Mouse (Mus musculus) frontal cortex, adult 2 months (tissue): ENCODE data around the gene Usp34. TPM values are rescaled to one million over a fixed set of nuclear protein-coding genes. Genes with fewer than 3 reads are reported as not detected.
"Not testable (repeated sequence)": the region's sequence is repeated elsewhere in the genome, so short reads cannot be mapped to it uniquely, and the experiment has no call there.

ENCODE experiments used
- DNase-seq, 2 experiments: peaks; one replicate each; pipeline ENCODE4 v3.0.0; 2022; ENCODE audit warnings: low spot score in 1 of 2; ENCODE audit errors: extremely low spot score in 1 of 2
- polyA plus RNA-seq: library from polyadenylated mRNA; depleted of rRNA; stranded (reverse); fragments of >200 nt; gene quantifications from 2 replicates; pipeline ENCODE4 v1.2.3, GENCODE M21; 2012

Usp34 gene
- polyA plus RNA-seq, 1 experiment, result 58.0 TPM

DNA sequence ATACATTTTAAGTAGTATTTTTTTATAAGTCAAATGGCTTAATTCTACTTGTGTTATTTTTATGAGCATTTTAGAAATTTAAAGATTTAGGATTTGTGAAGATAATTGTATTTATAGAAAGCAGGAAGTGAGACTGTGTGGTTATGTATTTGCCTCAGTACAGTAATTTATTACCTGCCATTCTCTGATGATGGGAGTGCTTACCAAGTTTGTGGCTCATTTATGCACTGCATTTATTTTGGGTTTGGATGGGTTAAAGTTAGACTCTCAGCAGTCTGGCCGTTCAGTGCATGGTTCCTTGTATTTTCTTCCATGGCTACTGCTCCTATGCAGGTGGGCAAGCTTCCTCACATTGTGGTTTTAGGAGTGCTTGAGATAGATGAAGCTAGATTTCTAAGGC, 28.5 kb downstream of the Usp34 start:
- DNase-seq, result no peak

DNA sequence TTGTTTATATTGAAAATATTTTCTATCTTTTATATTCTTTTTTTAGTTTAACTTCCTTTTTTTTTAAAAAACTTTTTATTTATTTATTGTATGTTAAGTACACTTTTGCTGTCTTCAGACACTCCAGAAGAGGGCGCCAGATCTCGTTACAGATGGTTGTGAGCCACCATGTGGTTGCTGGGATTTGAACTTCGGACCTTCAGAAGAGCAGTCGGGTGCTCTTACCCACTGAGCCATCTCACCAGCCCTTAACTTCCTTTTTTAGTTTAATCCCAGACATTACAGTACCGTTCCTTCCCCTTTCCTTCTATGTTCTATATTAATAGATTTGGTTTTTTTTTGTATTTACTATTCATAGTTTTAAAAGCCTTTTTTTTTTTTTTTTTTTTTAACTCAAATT, 50.5 kb downstream of the Usp34 start:
- DNase-seq, result not testable (repeated sequence)

DNA sequence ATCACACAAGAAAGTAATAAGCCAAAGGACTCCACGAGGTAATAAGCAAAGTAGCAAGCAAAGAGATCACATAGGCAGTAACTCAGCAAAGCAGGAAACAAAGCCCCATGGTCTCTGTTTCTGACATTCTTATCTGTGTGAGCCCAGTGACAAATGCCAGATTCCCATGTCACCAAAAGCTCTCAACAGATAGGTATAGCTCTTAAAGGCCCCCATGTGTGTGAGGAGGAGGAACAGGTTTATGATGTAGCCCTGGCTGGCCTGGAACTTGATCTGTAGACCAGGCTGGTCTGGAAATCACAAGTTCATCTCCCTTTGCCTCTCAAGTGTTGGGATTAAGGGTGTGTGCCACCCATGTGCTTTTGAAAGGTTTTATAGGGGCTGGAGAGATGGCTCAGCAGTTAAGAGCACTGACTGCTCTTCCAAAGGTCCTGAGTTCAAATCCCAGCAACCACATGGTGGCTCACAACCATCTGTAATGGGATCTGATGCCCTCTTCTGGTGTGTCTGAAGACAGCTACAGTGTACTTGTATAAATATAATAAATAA, 53.1 kb downstream of the Usp34 start:
- not testable (repeated sequence) for DNase-seq

DNA sequence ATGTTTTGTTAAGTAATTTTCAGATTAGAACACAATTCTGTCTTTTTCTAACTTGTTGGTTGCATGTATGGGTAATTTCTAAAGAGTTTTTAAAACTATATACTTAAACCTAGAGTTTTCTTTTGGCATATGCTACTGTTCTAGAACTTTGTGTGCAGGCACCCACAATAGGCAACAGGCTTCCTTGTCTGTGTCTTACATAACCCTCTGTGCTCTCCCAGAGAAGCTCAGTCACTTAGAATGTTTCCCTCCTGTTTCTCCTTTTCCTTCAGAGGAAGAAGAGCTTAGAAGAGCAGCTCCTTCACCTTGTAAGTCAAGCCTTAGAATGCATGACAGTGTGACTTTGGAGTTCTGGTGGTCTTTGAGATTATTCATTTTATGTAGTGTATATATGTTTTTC, 55.6 kb downstream of the Usp34 start:
- DNase-seq, result no peak

DNA sequence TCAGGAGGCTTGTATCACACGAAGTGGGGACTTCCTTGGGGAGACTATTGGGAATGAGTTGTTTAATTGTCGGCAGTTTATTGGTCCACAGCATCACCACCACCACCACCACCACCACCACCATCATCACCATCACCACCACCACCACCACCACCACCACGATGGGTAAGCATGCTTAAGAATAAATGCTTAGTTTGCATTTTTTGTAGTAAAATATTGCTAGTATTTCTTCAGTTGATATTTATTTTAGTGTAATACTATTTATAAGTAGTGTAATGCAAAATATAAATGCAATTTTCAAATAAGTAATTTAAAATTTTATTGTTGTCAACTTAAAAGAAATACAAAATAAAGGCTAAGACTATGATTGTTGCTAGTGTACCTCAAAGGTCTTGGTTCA, 57.7 kb downstream of the Usp34 start:
- no peak for DNase-seq

DNA sequence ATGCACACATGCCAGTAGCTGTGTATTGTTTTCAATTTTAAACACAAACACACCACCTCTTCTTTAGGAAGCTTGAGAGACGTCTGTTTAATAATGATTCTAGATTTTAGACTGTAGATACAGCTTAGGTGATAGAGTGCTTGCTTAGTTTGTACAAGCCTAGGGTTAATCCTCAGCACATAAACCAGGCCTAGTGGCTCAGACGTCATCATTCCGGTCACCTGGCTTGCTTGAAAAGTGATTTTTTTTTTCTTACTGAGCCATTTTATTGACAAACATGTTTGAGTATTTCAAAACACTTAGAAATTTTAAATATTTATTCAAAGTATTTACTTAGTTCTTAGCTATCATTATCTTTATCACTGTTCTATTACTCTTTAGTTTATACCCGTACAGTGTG, 65.3 kb downstream of the Usp34 start:
- no peak for DNase-seq

DNA sequence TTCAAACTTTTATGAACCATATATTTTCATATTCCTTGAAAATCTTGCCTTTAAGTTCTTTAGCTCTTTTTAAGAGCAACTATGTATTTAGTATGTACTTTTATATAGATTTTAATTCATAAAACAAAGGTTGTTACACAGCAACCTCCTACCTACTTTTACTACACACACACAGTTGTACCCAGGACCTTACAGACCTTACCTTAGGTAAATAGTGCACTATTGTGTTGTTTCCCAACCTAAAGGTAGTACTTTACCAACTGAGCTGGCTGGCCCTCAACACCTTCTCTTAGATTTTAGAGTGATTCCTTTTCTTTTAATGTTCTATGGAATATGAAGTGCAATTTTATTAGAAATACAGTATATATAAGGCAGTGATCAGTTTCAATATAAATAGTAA, 65.8 kb downstream of the Usp34 start:
- DNase-seq, result no peak

DNA sequence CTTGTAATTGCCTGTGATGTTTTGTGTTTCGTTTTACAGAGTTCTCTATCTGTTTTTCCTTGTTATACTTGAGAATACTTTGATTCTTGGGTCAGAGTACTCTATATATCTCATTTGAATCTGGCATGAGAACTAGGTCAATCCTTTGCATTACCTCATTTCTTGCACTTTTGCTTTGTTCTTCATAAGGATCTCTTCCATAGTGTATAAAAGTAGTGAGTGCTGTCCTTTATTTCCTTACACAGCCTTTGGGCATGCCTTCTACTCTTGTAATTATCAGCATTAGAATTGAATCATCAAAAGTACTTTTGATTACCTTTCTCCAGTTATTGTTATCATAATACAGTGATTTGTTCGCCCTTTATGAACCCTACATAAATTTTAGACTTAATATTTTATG, 73.4 kb downstream of the Usp34 start:
- no peak for DNase-seq

DNA sequence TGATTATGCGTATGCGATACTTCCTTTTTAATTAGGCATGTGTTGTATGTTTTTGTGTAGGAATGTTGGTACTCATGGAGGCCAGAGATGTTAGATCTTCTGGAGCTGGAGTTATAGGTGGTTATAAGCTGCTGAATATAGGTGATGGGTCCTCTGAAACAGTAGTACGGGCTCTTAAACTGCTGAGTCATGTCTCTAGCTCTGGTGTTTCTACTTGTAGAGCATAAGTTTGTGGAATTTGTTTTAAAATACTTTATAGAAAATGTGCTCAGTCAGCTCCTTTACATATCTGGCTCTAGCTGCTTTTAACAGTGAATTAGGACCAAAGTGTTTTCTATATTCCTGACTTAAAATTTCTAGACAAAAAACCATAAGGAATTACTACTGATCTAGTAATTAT, 73.9 kb downstream of the Usp34 start:
- DNase-seq, result no peak

DNA sequence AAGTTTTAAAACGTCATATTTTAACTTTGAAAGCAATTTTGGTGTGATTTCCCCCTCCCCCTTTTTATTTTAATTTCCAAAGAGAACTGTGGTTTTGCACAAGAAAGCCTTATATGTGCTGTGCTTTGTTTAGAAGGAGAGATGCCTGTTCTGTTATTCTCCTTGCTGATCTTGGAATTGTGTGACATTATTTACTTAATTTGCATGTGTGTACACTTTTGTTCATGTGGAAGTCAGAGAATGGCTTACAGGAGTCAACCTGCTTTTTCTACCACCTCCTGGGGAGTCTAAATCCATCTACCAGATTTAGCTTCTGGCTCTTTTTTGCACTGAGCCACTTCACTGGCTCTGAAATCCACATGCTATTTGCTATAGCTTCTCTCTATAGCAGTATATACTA, 76.1 kb downstream of the Usp34 start:
- no peak for DNase-seq

DNA sequence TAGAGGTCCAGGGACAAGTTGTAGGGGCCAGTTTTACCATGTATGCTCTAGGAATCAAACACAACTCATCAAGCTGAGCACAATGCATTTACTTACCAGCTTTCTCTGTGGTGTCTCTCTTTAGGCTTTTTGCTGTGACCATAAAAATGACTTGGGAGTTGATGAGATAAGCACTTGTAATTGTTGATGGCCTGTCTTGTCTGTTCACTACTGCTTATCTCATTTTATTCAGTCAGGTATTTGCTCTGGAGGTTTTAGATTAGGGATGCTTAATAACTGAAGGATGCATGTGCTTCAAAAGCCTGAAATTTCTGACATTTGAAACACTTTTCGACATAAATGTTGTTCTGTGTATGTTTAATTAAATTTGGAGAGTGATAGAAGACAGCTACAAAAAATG, 83.0 kb downstream of the Usp34 start:
- no peak for DNase-seq

DNA sequence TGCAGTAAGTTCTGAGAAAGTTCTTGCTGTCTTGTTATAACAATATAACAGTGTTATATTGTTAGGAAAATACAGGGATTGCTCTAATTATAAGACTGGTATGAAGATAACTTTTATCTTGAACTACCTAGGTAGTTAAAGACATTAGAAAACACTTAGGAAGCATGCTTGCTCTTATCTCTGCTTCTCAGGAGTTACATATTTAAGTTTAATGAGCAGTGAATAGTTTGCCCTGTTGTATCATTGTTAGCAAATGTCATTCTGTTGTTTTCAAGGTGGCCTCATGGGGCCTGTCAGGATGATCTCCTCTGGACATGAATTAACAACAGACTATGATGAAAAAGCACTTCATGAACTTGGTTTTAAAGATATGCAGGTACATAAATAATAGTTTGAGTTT, 85.9 kb downstream of the Usp34 start:
- no peak for DNase-seq

DNA sequence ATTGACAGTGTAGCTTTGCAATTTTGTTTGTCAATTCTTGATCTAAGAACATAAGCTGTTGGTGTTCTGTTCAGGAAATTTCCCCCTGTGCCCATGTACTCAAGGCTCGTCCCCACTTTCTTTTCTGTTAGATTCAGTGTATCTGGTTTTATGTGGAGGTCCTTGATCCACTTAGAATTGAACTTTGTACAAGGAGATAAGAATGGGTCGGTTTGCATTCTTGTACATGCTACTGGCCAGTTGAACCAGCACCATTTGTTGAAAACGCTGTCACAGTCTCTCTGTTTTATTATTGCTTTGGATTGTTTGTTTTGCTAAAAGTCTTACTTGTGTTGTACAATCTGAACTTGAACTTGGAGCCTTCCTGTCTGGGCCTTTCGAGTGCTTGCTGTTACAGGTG, 89.9 kb downstream of the Usp34 start:
- no peak for DNase-seq

DNA sequence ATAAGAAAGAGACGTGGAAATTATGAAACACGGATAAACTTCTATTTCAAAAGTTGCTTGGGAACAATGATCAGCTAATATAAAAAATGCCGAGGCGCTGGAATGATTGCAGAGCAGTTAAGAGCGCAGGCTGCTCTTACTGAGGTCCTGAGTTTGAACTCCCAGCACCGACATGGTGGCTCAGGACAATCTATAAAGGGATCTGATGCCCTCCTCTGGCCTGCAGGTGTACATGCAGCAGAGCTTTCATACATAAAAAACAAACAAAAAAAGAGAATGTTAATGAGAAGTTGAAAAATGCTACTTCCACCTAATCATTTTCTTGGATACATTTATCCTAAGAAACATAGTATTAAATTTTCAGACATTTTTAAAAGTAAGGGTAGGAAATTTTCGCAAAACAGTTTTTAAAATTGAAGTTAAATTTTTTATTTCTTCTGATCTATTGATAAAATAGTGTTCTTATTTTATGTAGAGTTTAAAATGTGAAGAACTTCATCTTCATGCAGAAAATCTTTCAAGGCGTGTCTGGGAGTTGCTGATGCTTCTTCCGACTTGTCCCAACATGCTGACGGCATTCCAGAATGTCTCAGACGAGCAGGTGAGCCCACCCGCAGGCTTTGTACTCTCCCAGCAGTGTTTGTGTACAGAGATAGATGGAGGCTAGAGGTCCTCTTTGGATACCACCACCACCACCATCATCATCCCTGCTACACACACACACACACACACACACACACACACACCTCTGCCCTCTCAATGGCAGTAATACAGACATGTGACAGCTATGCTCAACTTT, 94.5 kb downstream of the Usp34 start:
- DNase-seq, result no peak

DNA sequence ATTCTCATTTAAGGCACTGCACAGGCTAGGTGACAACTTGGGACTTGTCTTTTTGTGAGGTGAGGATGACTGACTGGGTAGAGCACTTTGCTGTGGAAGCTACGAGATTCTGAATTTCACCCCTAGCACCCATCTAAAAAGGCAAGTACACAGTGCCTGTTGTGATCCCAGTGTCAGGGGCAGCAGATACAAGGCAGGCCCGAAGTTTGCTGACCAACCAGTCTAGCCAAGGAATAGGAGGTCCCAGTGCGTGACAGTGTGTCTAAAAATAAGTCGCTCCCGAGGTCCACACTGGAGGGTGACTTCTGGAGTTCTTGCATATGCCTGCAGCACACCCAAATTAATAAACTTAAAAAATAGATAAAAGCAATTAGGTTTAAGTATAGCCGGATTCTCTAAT, 121.6 kb downstream of the Usp34 start:
- DNase-seq, result no peak

DNA sequence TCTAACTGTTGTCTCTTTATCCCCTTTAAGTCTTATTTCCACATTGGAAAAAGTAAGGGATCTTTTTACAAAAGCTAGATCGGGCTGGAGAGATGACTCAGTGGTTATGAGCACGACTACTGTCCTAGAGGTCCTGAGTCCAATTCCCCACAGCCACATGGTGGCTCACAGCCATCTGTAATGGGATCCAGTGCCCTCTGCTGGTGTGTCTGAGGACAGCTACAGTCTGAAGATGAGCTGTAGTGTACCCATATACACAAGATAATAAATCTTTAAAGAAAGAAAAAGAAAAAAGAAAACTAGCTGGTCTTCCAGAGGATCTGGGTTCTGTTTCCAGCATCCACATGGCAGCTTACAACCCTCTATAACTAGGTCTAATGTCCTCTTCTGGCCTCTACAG, 123.3 kb downstream of the Usp34 start:
- DNase-seq, result no peak

DNA sequence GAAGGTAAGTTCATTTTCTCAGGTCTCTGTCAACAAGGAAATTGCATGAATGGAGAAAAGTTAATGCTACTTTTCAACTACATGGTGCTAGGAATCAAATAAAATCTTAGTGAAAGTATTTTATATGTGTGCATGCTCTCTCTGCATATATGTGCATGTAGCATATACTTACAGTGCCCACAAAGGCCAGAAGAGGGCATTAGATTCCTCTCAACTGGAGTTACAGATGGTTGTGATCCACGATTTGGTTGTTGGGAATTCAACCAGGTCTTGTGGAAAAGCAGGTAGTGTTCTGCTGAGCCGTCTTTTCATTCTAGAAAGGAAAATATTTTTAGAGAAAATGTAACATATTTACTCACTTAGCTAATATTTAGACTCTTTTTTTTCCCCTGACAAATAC, 129.4 kb downstream of the Usp34 start:
- no peak for DNase-seq

DNA sequence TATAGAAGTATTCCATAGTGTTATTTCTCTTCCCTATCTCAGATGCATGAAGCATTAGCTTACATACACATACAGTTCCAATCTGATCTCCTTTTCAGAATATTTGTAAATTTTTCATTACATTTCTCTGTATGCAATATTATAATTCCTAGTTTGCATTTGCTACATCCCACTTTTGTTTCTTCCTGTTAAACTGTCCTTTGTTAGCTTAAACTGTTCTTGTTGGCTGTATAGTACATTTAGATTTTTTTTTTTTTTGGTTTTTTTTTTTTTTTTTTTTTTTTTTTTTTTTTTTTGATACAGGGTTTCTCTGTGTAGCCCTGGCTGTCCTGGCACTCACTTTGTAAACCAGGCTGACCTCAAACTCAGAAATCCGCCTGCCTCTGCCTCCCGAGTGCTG, 159.2 kb downstream of the Usp34 start:
- not testable (repeated sequence) for DNase-seq

DNA sequence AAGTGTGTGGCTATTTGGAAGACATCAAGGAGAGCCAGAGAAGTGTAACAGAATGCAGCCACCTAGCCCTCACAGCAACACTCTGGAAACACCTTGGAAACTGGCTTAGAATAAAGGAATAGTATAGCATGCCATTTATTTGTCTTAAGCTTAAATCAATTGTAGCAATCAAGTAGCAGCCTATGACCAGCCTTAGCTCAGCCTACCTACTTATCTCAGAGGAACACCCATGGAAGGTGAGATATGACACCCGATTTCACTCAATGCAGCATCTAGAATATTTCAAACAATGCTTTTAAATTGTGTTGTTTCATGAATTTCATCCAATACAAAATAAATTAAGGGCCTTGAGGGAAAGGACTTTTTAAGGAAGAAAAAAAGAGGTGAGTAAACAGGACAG, 183.3 kb downstream of the Usp34 start:
- no peak for DNase-seq

DNA sequence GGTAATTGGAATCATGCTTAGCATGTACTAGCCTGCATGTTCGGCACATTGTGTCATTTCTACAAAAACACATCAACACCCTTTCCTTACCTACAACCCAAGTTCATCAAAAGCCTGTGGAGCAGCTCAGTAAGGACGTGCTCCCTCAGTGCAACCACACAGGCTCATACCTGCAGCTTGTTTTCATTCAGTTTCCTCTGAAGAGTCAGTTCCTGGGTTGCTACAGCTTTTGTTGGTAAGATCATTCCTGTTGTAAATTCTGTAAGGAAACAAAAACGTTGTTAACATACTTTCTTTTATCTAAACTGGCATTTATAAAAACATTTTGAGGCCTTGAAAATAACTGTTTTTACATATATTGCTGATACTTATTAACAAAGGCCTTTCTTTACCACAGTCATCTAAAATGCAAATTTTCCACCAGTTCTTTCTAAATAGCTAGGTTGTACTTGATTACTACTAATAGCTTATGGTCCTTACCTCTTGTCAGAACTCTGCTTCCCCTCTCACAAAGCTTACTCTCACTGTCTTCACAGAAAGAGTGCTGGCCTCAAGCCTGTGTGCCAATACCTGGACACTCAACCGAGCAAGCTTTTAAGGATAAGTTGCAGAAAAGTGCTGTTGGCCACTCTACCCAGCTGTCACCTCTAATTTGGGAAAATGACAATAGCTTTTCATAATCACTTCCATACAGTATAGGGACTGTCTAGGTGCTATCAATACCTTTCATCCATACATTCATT, 185.5 kb downstream of the Usp34 start:
- DNase-seq, result no peak

DNA sequence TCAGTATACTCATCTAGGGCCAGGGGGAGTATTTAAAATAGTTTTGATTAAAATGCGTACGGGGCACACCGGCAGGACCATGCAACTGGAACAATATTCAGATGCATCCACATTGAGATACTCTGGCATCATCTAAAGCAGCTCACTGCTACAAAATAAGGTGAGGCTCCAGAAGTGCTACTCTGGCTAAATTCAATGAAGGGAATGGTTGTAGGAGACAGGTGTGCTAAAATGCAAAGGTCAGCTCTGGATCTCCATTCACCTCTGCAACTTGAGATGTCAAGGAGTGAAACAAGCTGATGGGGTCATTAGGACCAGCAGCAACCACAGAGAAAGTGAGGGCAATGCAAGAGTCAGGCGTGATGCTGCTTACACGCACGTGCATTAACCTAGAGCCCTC, 188.5 kb downstream of the Usp34 start:
- DNase-seq, result no peak

DNA sequence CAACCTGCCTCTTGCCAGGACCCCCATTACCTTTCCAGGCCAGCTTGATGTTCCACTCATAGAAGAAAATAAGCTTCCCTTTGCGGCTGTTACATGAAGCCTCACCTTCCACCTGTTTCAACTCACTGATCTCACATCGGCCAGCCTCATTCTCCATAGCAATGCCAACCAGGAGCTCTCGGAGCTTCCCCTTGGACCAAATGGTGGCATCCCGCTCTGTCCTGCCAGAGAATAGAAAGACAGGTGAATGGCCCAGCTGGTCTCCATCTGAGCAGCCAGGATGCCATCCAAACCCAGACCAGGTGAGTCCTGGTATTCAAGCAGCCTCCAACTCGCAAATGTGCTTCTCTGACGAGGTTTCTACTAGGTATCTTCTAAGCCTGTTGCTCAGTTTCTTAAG, 190.0 kb downstream of the Usp34 start:
- DNase-seq, result no peak
